Mouse (Mus musculus) MEL (cell line): ENCODE measurements around the gene Inpp5a. TPM values are rescaled to one million over a fixed set of nuclear protein-coding genes. Genes with fewer than 3 reads are reported as not detected.

Source experiments
- DNase-seq: peaks from one replicate; pipeline ENCODE4 v3.0.0; 2011; ENCODE audit warnings: low read depth, low spot score
- H3K27ac ChIP-seq: 2 replicates; pipeline ENCODE4 v1.5.1; 2012; ENCODE audit warnings: low read depth, mild to moderate bottlenecking, control low read depth, low read length, moderate library complexity; ENCODE audit not compliant: control insufficient read depth
- H3K27me3 ChIP-seq, 2 experiments: fragments of 150-350 bp in 1 of 2; sonication (generic) in 1 of 2; 2 replicates each; pipeline ENCODE4 v1.6.1; 2012; ENCODE audit warnings: low read length in 2 of 2, mild to moderate bottlenecking in 2 of 2, improper control_type of control experiment in 1 of 2, moderate library complexity in 1 of 2; ENCODE audit not compliant: insufficient read depth in 2 of 2, control insufficient read depth in 1 of 2
- H3K36me3 ChIP-seq, 2 experiments: 2 replicates each; pipeline ENCODE4 v1.6.1; 2012 to 2014; ENCODE audit warnings: low read length in 2 of 2, improper control_type of control experiment in 1 of 2, inconsistent platforms in 1 of 2, mild to moderate bottlenecking in 1 of 2; ENCODE audit not compliant: insufficient read depth in 2 of 2, control insufficient read depth in 1 of 2
- H3K4me1 ChIP-seq, 2 experiments: fragments of 150-350 bp in 1 of 2; sonication (generic) in 1 of 2; 2 replicates each; pipeline ENCODE4 v1.6.1; 2012; ENCODE audit warnings: low read length in 2 of 2, improper control_type of control experiment in 1 of 2, mild to moderate bottlenecking in 1 of 2; ENCODE audit not compliant: insufficient read depth in 2 of 2, control insufficient read depth in 1 of 2
- H3K4me3 ChIP-seq, 2 experiments: fragments of 150-350 bp in 1 of 2; sonication (generic) in 1 of 2; 2 replicates each; pipeline ENCODE4 v1.5.1; 2012; ENCODE audit warnings: low read depth in 2 of 2, low read length in 2 of 2, mild to moderate bottlenecking in 2 of 2, moderate library complexity in 2 of 2, control low read depth in 1 of 2, improper control_type of control experiment in 1 of 2; ENCODE audit not compliant: control insufficient read depth in 1 of 2, insufficient read depth in 1 of 2
- H3K79me2 ChIP-seq: 2 replicates; pipeline ENCODE4 v1.6.1; 2012; ENCODE audit warnings: mild to moderate bottlenecking, low read length, moderate library complexity; ENCODE audit not compliant: control insufficient read depth, poor library complexity, insufficient read depth
- H3K9ac ChIP-seq: 2 replicates; pipeline ENCODE4 v1.6.1; 2012; ENCODE audit warnings: low read depth, mild to moderate bottlenecking, control low read depth, low read length, moderate library complexity; ENCODE audit not compliant: control insufficient read depth, poor library complexity, severe bottlenecking
- H3K9me3 ChIP-seq: fragments of 150-350 bp; sonication (generic); replicated peaks from 2 replicates; pipeline ENCODE4 v1.6.1; 2012; ENCODE audit warnings: mild to moderate bottlenecking, low read length, improper control_type of control experiment, moderate library complexity; ENCODE audit not compliant: insufficient read depth
- BHLHE40 ChIP-seq: IDR thresholded peaks from 2 replicates; pipeline ENCODE4 v1.6.1; 2012; ENCODE audit warnings: low read depth, mild to moderate bottlenecking, inconsistent platforms, low read length, improper control_type of control experiment, borderline replicate concordance
- CHD1 ChIP-seq: IDR thresholded peaks from 2 replicates; pipeline ENCODE4 v1.6.1; 2012; ENCODE audit warnings: low read depth, mild to moderate bottlenecking, inconsistent platforms, low read length, improper control_type of control experiment
- CHD2 ChIP-seq: IDR thresholded peaks from 2 replicates; pipeline ENCODE4 v1.6.1; 2011; ENCODE audit warnings: low read length, improper control_type of control experiment
- CTCF ChIP-seq, 3 experiments: IDR thresholded peaks in 2 of 3; conservative IDR thresholded peaks in 1 of 3; 2 replicates each; pipeline ENCODE4 v1.5.1; 2011 to 2012; ENCODE audit warnings: low read length in 3 of 3, low read depth in 2 of 3, mild to moderate bottlenecking in 2 of 3, improper control_type of control experiment in 1 of 3, inconsistent platforms in 1 of 3, mixed read lengths in 1 of 3, moderate library complexity in 1 of 3; ENCODE audit not compliant: control insufficient read depth in 1 of 3, insufficient read depth in 1 of 3, poor library complexity in 1 of 3, severe bottlenecking in 1 of 3
- EP300 ChIP-seq, 2 experiments: IDR thresholded peaks; 2 replicates each; pipeline ENCODE4 v1.6.1; 2011; ENCODE audit warnings: improper control_type of control experiment in 2 of 2, low read length in 2 of 2, low read depth in 1 of 2, mild to moderate bottlenecking in 1 of 2
- ETS1 ChIP-seq: IDR thresholded peaks from 2 replicates; pipeline ENCODE4 v1.6.1; 2012; ENCODE audit warnings: low read depth, mild to moderate bottlenecking, inconsistent platforms, low read length, improper control_type of control experiment, moderate library complexity
- GABPA ChIP-seq: IDR thresholded peaks from 2 replicates; pipeline ENCODE4 v1.6.1; 2012; ENCODE audit warnings: low read depth, mild to moderate bottlenecking, inconsistent platforms, low read length, improper control_type of control experiment, moderate library complexity
- GATA1 ChIP-seq: IDR thresholded peaks from 2 replicates; pipeline ENCODE4 v1.6.1; 2011; ENCODE audit warnings: low read depth, low read length, improper control_type of control experiment
- MAX ChIP-seq: IDR thresholded peaks from 2 replicates; pipeline ENCODE4 v1.6.1; 2011; ENCODE audit warnings: low read length, improper control_type of control experiment
- MEF2A ChIP-seq: IDR thresholded peaks from 2 replicates; pipeline ENCODE4 v1.6.1; 2014; ENCODE audit warnings: low read depth, mild to moderate bottlenecking, inconsistent platforms, low read length, improper control_type of control experiment; ENCODE audit not compliant: poor library complexity, insufficient replicate concordance, severe bottlenecking; ENCODE audit errors: extremely low read depth
- MXI1 ChIP-seq: IDR thresholded peaks from 2 replicates; pipeline ENCODE4 v1.6.1; 2011; ENCODE audit warnings: mild to moderate bottlenecking, low read depth, low read length, improper control_type of control experiment
- MYB ChIP-seq: IDR thresholded peaks from 2 replicates; pipeline ENCODE4 v1.6.1; 2011; ENCODE audit warnings: mild to moderate bottlenecking, low read depth, low read length, improper control_type of control experiment
- MYC ChIP-seq: IDR thresholded peaks from 2 replicates; pipeline ENCODE4 v1.6.1; 2011; ENCODE audit warnings: low read depth, mild to moderate bottlenecking, low read length, improper control_type of control experiment, moderate library complexity
- NRF1 ChIP-seq: IDR thresholded peaks from 2 replicates; pipeline ENCODE4 v1.6.1; 2014; ENCODE audit warnings: low read depth, mild to moderate bottlenecking, inconsistent platforms, low read length, improper control_type of control experiment, moderate library complexity; ENCODE audit not compliant: poor library complexity, insufficient read depth, severe bottlenecking
- RAD21 ChIP-seq: IDR thresholded peaks from 2 replicates; pipeline ENCODE4 v1.6.1; 2011; ENCODE audit warnings: mild to moderate bottlenecking, low read depth, low read length, improper control_type of control experiment
- SIN3A ChIP-seq: IDR thresholded peaks from 2 replicates; pipeline ENCODE4 v1.6.1; 2012; ENCODE audit warnings: low read length, improper control_type of control experiment, inconsistent platforms
- TAL1 ChIP-seq: IDR thresholded peaks from 2 replicates; pipeline ENCODE4 v1.6.1; 2012; ENCODE audit warnings: mild to moderate bottlenecking, inconsistent platforms, low read length, moderate library complexity, mixed read lengths
- UBTF ChIP-seq: IDR thresholded peaks from 2 replicates; pipeline ENCODE4 v1.6.1; 2012; ENCODE audit warnings: low read depth, mild to moderate bottlenecking, inconsistent platforms, low read length, improper control_type of control experiment, moderate library complexity, borderline replicate concordance; ENCODE audit not compliant: insufficient read depth
- USF2 ChIP-seq, 2 experiments: IDR thresholded peaks; 2 replicates each; pipeline ENCODE4 v1.6.1; 2011 to 2012; ENCODE audit warnings: improper control_type of control experiment in 2 of 2, low read length in 2 of 2, borderline replicate concordance in 1 of 2, inconsistent platforms in 1 of 2, low read depth in 1 of 2, mild to moderate bottlenecking in 1 of 2; ENCODE audit not compliant: insufficient read depth in 1 of 2
- ZC3H11A ChIP-seq: IDR thresholded peaks from 2 replicates; pipeline ENCODE4 v1.6.1; 2012; ENCODE audit warnings: low read depth, mild to moderate bottlenecking, inconsistent platforms, low read length, improper control_type of control experiment
- ZKSCAN1 ChIP-seq: IDR thresholded peaks from 2 replicates; pipeline ENCODE4 v1.6.1; 2012; ENCODE audit warnings: low read depth, mild to moderate bottlenecking, inconsistent platforms, low read length, improper control_type of control experiment, moderate library complexity
- ZNF384 ChIP-seq: IDR thresholded peaks from 2 replicates; pipeline ENCODE4 v1.6.1; 2012; ENCODE audit warnings: low read depth, mild to moderate bottlenecking, inconsistent platforms, low read length, improper control_type of control experiment
- polyA plus RNA-seq, 2 experiments: library from polyadenylated mRNA; stranded (reverse) in 1 of 2; unstranded in 1 of 2; fragments of >175 nt in 1 of 2; fragments of >200 nt in 1 of 2; gene quantifications; 2 replicates each; pipeline versions ENCODE4 v1.2.1 to v1.2.4; 2012; ENCODE audit warnings: low replicate concordance in 2 of 2, low read depth in 1 of 2; ENCODE audit not compliant: insufficient read length in 2 of 2, insufficient read depth in 1 of 2, missing spikeins in 1 of 2
- total RNA-seq: library from RNA; depleted of rRNA; stranded (reverse); fragments of 300-350 nt; gene quantifications from 2 replicates; pipeline ENCODE4 v1.2.3, GENCODE M21; 2012

Gene Inpp5a
- total and polyA plus RNA-seq, 3 experiments, result 5.7 to 14.4 TPM; not detected in 1

DNA sequence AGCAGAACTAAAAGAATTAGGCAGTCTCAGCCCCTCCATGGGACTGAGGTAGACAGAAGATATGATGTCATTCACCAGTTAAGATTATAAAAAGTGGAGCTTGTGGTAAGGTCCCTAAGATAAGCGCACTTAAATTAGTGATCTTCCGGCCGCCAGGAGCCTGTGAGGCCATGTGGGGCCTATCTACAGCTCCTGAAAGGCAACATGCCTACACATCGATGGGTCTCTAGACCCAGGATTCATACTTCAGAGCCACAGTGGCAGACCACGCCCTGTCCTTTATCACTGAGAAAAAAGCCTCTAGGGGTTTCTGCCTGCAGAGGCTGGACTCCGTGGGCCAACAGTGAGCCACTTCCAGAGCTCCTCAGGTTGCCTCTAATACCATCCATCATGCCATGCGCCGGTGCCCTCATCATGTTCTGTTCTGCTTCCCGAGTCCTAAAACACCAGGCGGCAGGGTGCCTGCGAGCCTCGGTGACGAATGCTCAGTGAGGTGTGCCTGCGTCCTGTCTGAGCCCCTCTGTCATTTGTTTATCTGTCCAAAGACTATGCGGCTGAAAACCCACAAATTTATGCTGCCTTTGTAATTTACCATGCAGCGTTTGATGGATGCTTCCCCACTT is 187.3 kb downstream of the Inpp5a start:
- peak overlapping the region; percentile 71 for H3K27ac ChIP-seq
- H3K4me3 ChIP-seq, result peak overlapping the region in 1 of 2 experiments; percentile 28; a peak in 1 of 4 replicates
- peak; percentile 82 for DNase-seq
- H3K27me3 ChIP-seq, result no peaks in the 10 kb centered on the region
- H3K4me1 ChIP-seq, result peaks cover 0 to 18% of the 10 kb centered on the region in 2 experiments; a peak in 2 of 4 replicates
- no peaks in the 10 kb centered on the region for H3K9me3 ChIP-seq
- TF ChIP-seq RAD21 (no peak), CHD2 (no peak), UBTF (no peak), ZKSCAN1 (no peak), CHD1 (no peak), NRF1 (no peak), MEF2A (no peak), ZNF384 (peak; percentile 64; the same call in 1 of the 2 replicates), MYC (peak; percentile 76), SIN3A (peak; percentile 53; the same call in 1 of the 2 replicates), USF2 (IDR thresholded peaks at IDR 0.05; ENCODE audit: borderline replicate concordance in 1 of 2, insufficient read depth in 1 of 2, low read depth in 1 of 2, low read length in 2 of 2) (no peak), MYB (no peak), EP300 (IDR thresholded peaks at IDR 0.05; ENCODE audit: low read depth in 1 of 2, low read length in 2 of 2) (peak in 1 of 2 experiments; percentile 62; a peak in 1 of 4 replicates), TAL1 (0 out of 2 replicates have a peak, but pooled peaks have one; percentile 10), GATA1 (peak; percentile 64), ZC3H11A (no peak), MAX (peak; percentile 58), GABPA (no peak), ETS1 (peak; percentile 80), MXI1 (peak; percentile 89), BHLHE40 (no peak), CTCF (IDR thresholded peaks at IDR 0.05 in 2 of 3, conservative IDR thresholded peaks at IDR 0.05 in 1 of 3; ENCODE audit: control insufficient read depth in 1 of 3, insufficient read depth in 1 of 3, low read depth in 2 of 3, low read length in 3 of 3, poor library complexity in 1 of 3, severe bottlenecking in 1 of 3) (no peak)
- TF ChIP-seq, all 39 proteins: peak for 9
- Histone ChIP-seq H3K79me2 (no peaks in the 10 kb centered on the region), H3K36me3 (peaks cover 0 to 15% of the 10 kb centered on the region in 2 experiments; a peak in 2 of 4 replicates), H3K9ac (peak overlapping the region; percentile 40)
